Mouse (Mus musculus) kidney, adult 10 weeks (tissue): ENCODE measurements around the gene Hist1h2bk. TPM values are rescaled to one million over a fixed set of nuclear protein-coding genes. Genes with fewer than 3 reads are reported as not detected.

ENCODE experiments used
- polyA plus RNA-seq: library from polyadenylated mRNA; stranded (reverse); fragments of 350-450 nt; fragmentation: Illumina TruSeq; extraction: RNeasy Lipid Tissue Mini Kit (QIAGEN cat#74804); gene quantifications from one replicate; pipeline ENCODE4 v1.2.3, GENCODE M21; 2014; ENCODE audit warnings: low read depth, low replicate concordance

Hist1h2bk gene
- polyA plus RNA-seq = not detected

GRCm38 (mm10) chr13:22035267-22036148 lies at the start of gene Hist1h2bk, which contains the start of gene Hist1h2ah:
Gene Hist1h2bk (plus strand): TSS chr13:22035870.
Gene Hist1h2ah (minus strand): TSS chr13:22035568.

GRCm38 (mm10) chr13:22009642-22010041 lies 26.0 kb upstream of the Hist1h2bk start, which contains the start of gene Prss16:
Gene Prss16 (minus strand): TSS chr13:22009742.

GRCm38 (mm10) chr13:22041142-22041536 lies 5.5 kb downstream of the Hist1h2bk start, which contains the start of gene Hist1h4i:
Gene Hist1h4i (minus strand): TSS chr13:22041362.

GRCm38 (mm10) chr13:22042568-22043502 lies 7.2 kb downstream of the Hist1h2bk start, which contains the start of the genes Hist1h2ag and Hist1h2bj:
Gene Hist1h2ag (minus strand): TSS chr13:22042944.
Gene Hist1h2bj (plus strand): TSS chr13:22043214.

GRCm38 (mm10) chr13:22084140-22084539 lies 48.5 kb downstream of the Hist1h2bk start, which contains the start of gene Vmn1r188:
Gene Vmn1r188 (plus strand): TSS chr13:22084440.

Other genes starting within 250 kb of the Hist1h2bk start
- not detected for gene Hist1h2an, start 248.7 kb upstream of the Hist1h2bk start, polyA plus RNA-seq
- gene Hist1h2bp, start 248.4 kb upstream of the Hist1h2bk start, polyA plus RNA-seq = not detected
- not detected for gene Hist1h2bq, start 225.7 kb upstream of the Hist1h2bk start, polyA plus RNA-seq
- gene Hist1h2ao, start 225.4 kb upstream of the Hist1h2bk start, polyA plus RNA-seq = not detected
- not detected for gene Hist1h4m, start 224.1 kb upstream of the Hist1h2bk start, polyA plus RNA-seq
- gene Hist1h4n, start 203.7 kb upstream of the Hist1h2bk start, polyA plus RNA-seq = not detected
- not detected for gene Hist1h2ap, start 202.4 kb upstream of the Hist1h2bk start, polyA plus RNA-seq
- gene Hist1h2br, start 202.1 kb upstream of the Hist1h2bk start, polyA plus RNA-seq = 0.57 TPM
- gene Zfp184, start 90.8 kb upstream of the Hist1h2bk start, polyA plus RNA-seq = 2.7 TPM
- gene Pom121l2, start 54.7 kb upstream of the Hist1h2bk start, polyA plus RNA-seq = not detected
- gene Prss16, start 26.1 kb upstream of the Hist1h2bk start, polyA plus RNA-seq = not detected
- not detected for gene Hist1h2ah, start 302 bp upstream of the Hist1h2bk start, polyA plus RNA-seq
- 3.4 TPM for gene Hist1h4i, start 5.5 kb downstream of the Hist1h2bk start, polyA plus RNA-seq
- not detected for gene Hist1h2ag, start 7.1 kb downstream of the Hist1h2bk start, polyA plus RNA-seq
- gene Hist1h2bj, start 7.3 kb downstream of the Hist1h2bk start, polyA plus RNA-seq = not detected
- gene Vmn1r188, start 48.6 kb downstream of the Hist1h2bk start, polyA plus RNA-seq = not detected
- not detected for gene Vmn1r189, start 70.0 kb downstream of the Hist1h2bk start, polyA plus RNA-seq
- not detected for gene Vmn1r191, start 148.1 kb downstream of the Hist1h2bk start, polyA plus RNA-seq
- not detected for gene Vmn1r192, start 155.3 kb downstream of the Hist1h2bk start, polyA plus RNA-seq
- not detected for gene Vmn1r193, start 187.3 kb downstream of the Hist1h2bk start, polyA plus RNA-seq
- not detected for gene Vmn1r194, start 208.3 kb downstream of the Hist1h2bk start, polyA plus RNA-seq
- gene Vmn1r195, start 234.7 kb downstream of the Hist1h2bk start, polyA plus RNA-seq = not detected